Mouse (Mus musculus): ENCODE results near the gene Entpd7. TPM values are rescaled to one million over a fixed set of nuclear protein-coding genes. Genes with fewer than 3 reads are reported as not detected.

The Entpd7 gene
- total RNA-seq, 1 experiment = 11.4 TPM

DNA sequence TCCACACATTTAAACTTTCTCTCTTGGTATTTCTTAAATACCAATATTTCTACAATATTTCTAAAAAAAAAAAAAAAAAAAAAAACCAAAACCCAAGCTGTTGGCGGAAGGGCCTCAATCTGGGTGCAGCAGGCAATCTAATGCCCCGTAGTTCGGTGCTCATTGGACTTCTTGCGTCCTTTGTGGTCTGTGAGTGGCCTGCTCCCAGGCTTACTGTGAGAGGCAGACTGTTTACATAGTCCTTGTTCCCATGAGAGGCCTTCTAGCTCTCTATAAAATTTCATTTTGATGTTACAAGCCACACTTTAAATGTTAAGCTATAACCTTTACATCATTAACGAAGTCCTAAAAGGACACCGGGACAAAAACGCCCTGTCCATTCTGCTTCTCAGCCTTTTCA is 18.7 kb downstream of the Entpd7 start:
- DNase-seq (ENCODE audit: low read depth, low spot score) = no peak
- H3K36me3 ChIP-seq (ENCODE audit: control insufficient read depth, insufficient read depth, low read length, poor library complexity, severe bottlenecking) = no peaks in the 10 kb centered on the region; the same call in 1 of the 2 replicates
- no peaks in the 10 kb centered on the region for H3K9me3 ChIP-seq (ENCODE audit: control insufficient read depth, insufficient read depth, low read depth, low read length)
- TF ChIP-seq CHD2 (IDR thresholded peaks at IDR 0.05; ENCODE audit: low read depth, low read length) = no peak
- no peak for TF ChIP-seq ZNF384 (IDR thresholded peaks at IDR 0.05; ENCODE audit: low read depth, low read length)
- TF ChIP-seq HCFC1 (IDR thresholded peaks at IDR 0.05; ENCODE audit: borderline replicate concordance, insufficient read depth, low read length) = no peak
- no peak for TF ChIP-seq ZC3H11A (IDR thresholded peaks at IDR 0.05; ENCODE audit: borderline replicate concordance, low read depth, low read length)
- no peak for TF ChIP-seq MAFK (IDR thresholded peaks at IDR 0.05; ENCODE audit: insufficient read depth, low read depth, low read length)
- H3K4me1 ChIP-seq (ENCODE audit: control insufficient read depth in 2 of 2, insufficient read depth in 2 of 2, low read length in 2 of 2, poor library complexity in 1 of 2) = peaks cover 6 to 8% of the 10 kb centered on the region in 2 experiments
- no peak overlapping the region for H3K4me3 ChIP-seq (ENCODE audit: insufficient read depth in 1 of 2, low read depth in 1 of 2, low read length in 2 of 2, poor library complexity in 1 of 2, severe bottlenecking in 1 of 2)
- in situ Hi-C loops (cut with MboI; ENCODE audit: low sequenced_read_pairs in 2 of 2, unreplicated experiment in 2 of 2) = no loop called here
- H3K27ac ChIP-seq (ENCODE audit: insufficient read depth, low read depth, low read length, poor library complexity, severe bottlenecking) = no peak overlapping the region
- H3K9ac ChIP-seq (ENCODE audit: insufficient read depth, low read depth, low read length, poor library complexity, severe bottlenecking) = no peak overlapping the region

DNA sequence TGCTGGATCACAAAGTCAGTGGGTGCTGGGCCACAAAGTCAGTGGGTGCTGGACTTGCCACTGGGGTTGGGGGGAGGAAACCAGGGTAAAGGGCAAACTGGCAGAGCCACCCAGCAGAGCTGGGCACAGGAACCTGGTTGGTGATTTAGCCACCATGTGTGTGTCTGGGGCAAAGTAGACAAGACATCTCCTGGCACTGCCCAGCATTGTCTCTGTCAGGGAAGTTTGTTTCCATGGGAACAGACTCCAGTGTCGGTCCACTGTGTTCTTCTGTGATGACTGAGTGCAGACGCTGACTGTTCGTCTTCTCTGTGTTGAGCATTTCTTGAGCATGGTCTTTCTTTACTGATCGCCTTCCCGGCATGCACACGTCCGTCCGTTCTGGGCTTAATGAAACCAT is 19.8 kb downstream of the Entpd7 start:
- in situ Hi-C loops (cut with MboI; ENCODE audit: low sequenced_read_pairs in 2 of 2, unreplicated experiment in 2 of 2) = no loop called here
- no peak for TF ChIP-seq MAFK (IDR thresholded peaks at IDR 0.05; ENCODE audit: insufficient read depth, low read depth, low read length)
- H3K27ac ChIP-seq (ENCODE audit: insufficient read depth, low read depth, low read length, poor library complexity, severe bottlenecking) = no peak overlapping the region
- no peak overlapping the region for H3K9ac ChIP-seq (ENCODE audit: insufficient read depth, low read depth, low read length, poor library complexity, severe bottlenecking)
- no peaks in the 10 kb centered on the region; the same call in 1 of the 2 replicates for H3K36me3 ChIP-seq (ENCODE audit: control insufficient read depth, insufficient read depth, low read length, poor library complexity, severe bottlenecking)
- H3K4me3 ChIP-seq (ENCODE audit: insufficient read depth in 1 of 2, low read depth in 1 of 2, low read length in 2 of 2, poor library complexity in 1 of 2, severe bottlenecking in 1 of 2) = no peak overlapping the region
- H3K4me1 ChIP-seq (ENCODE audit: control insufficient read depth in 2 of 2, insufficient read depth in 2 of 2, low read length in 2 of 2, poor library complexity in 1 of 2) = peaks cover 6 to 8% of the 10 kb centered on the region in 2 experiments
- DNase-seq (ENCODE audit: low read depth, low spot score) = no peak
- no peaks in the 10 kb centered on the region for H3K9me3 ChIP-seq (ENCODE audit: control insufficient read depth, insufficient read depth, low read depth, low read length)

DNA sequence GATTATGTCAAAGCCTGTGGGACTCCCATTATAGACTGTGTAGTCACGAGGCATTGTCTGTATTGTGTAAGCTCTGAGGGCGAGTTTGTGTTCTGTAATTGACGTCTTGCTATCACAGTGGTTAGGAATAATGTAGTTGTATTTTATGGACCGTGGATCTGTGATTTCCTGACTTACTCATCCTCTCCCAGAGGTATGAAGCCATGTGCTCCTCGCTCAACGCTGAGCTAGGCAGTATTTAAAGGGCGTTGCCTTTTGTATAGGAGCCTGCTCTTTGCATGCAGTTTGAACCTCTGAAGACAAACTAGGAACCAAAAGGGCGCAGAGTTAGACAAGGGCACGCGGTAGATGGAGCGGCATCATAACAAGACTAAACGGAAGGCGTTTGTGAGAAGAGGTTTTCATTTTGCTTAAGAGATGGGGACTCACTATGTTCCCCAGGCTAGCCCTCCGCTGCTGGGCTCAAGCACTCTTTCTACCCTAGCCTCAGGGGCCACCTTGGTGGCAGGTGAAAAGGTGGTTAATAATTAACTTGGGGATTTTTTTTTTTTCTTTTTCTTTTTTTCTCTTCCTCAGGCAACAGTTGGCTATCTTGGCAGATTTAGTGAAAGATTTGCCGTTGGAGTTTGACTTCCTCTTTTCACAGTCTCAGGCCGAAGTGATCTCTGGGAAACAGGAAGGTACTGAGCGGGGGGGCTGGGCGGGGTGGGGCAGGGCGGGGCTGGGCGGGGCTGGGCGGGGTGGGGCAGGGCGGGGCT is 21.9 kb downstream of the Entpd7 start:
- in situ Hi-C loops (cut with MboI; ENCODE audit: low sequenced_read_pairs in 2 of 2, unreplicated experiment in 2 of 2) = no loop called here
- DNase-seq (ENCODE audit: low read depth, low spot score) = no peak
- H3K4me3 ChIP-seq (ENCODE audit: insufficient read depth in 1 of 2, low read depth in 1 of 2, low read length in 2 of 2, poor library complexity in 1 of 2, severe bottlenecking in 1 of 2) = peak overlapping the region in 1 of 2 experiments; percentile 57; a peak in 3 of 4 replicates
- no peaks in the 10 kb centered on the region for H3K9me3 ChIP-seq (ENCODE audit: control insufficient read depth, insufficient read depth, low read depth, low read length)
- H3K27ac ChIP-seq (ENCODE audit: insufficient read depth, low read depth, low read length, poor library complexity, severe bottlenecking) = no peak overlapping the region
- H3K9ac ChIP-seq (ENCODE audit: insufficient read depth, low read depth, low read length, poor library complexity, severe bottlenecking) = peak overlapping the region; percentile 20; the same call in 1 of the 2 replicates
- no peaks in the 10 kb centered on the region for H3K36me3 ChIP-seq (ENCODE audit: control insufficient read depth, insufficient read depth, low read length, poor library complexity, severe bottlenecking)
- TF ChIP-seq CHD2 (IDR thresholded peaks at IDR 0.05; ENCODE audit: low read depth, low read length) (no peak), ZC3H11A (IDR thresholded peaks at IDR 0.05; ENCODE audit: borderline replicate concordance, low read depth, low read length) (no peak), ZNF384 (IDR thresholded peaks at IDR 0.05; ENCODE audit: low read depth, low read length) (no peak)
- H3K4me1 ChIP-seq (ENCODE audit: control insufficient read depth in 2 of 2, insufficient read depth in 2 of 2, low read length in 2 of 2, poor library complexity in 1 of 2) = peaks cover 6 to 8% of the 10 kb centered on the region in 2 experiments

DNA sequence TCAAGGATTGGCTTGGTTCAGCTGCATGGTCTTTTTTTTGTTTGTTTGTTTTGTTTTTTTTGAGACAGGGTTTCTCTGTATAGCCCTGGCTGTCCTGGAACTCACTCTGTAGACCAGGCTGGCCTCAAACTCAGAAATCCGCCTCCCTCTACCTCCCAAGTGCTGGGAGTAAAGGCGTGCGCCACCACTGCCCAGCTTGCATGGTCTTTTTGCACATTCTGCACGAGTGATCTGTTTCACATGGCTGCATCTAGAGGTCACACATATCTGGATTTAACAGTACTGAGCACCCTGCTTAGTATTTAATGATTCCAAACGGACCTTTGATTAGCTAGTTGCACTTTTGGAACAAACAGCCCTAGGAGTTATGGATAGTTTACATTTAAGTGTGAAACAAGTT is 22.5 kb downstream of the Entpd7 start:
- Histone ChIP-seq H3K4me1 (ENCODE audit: control insufficient read depth in 2 of 2, insufficient read depth in 2 of 2, low read length in 2 of 2, poor library complexity in 1 of 2) (peaks cover 6 to 8% of the 10 kb centered on the region in 2 experiments), H3K9ac (ENCODE audit: insufficient read depth, low read depth, low read length, poor library complexity, severe bottlenecking) (no peak overlapping the region), H3K27ac (ENCODE audit: insufficient read depth, low read depth, low read length, poor library complexity, severe bottlenecking) (no peak overlapping the region), H3K36me3 (ENCODE audit: control insufficient read depth, insufficient read depth, low read length, poor library complexity, severe bottlenecking) (no peaks in the 10 kb centered on the region), H3K4me3 (ENCODE audit: insufficient read depth in 1 of 2, low read depth in 1 of 2, low read length in 2 of 2, poor library complexity in 1 of 2, severe bottlenecking in 1 of 2) (no peak overlapping the region), H3K9me3 (ENCODE audit: control insufficient read depth, insufficient read depth, low read depth, low read length) (no peaks in the 10 kb centered on the region)
- no peak for DNase-seq (ENCODE audit: low read depth, low spot score)
- in situ Hi-C loops (cut with MboI; ENCODE audit: low sequenced_read_pairs in 2 of 2, unreplicated experiment in 2 of 2) = no loop called here
- TF ChIP-seq HCFC1 (IDR thresholded peaks at IDR 0.05; ENCODE audit: borderline replicate concordance, insufficient read depth, low read length) (no peak), MAFK (IDR thresholded peaks at IDR 0.05; ENCODE audit: insufficient read depth, low read depth, low read length) (no peak), ZC3H11A (IDR thresholded peaks at IDR 0.05; ENCODE audit: borderline replicate concordance, low read depth, low read length) (no peak), ZNF384 (IDR thresholded peaks at IDR 0.05; ENCODE audit: low read depth, low read length) (no peak), CHD2 (IDR thresholded peaks at IDR 0.05; ENCODE audit: low read depth, low read length) (no peak)

DNA sequence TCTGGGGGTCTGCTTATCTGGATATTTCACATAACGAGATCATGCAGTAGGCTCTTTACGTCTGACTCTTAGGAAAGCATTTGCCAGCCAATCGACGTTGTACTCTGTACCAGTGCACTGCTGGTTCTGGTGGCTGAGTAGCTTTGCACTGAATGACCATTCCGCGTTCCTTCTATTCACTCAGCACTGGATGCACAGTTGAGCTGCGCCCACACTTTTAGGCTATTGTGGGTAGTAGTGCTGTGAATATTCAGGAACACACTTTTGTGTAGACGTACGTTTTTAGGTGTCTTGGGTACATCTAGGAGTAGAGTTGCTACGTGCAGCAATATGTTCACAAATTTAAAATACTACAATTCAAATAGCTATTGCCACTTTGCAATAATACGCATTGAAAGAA is 30.6 kb downstream of the Entpd7 start:
- in situ Hi-C loops (cut with MboI; ENCODE audit: low sequenced_read_pairs in 2 of 2, unreplicated experiment in 2 of 2) = no loop called here
- H3K36me3 ChIP-seq (ENCODE audit: control insufficient read depth, insufficient read depth, low read length, poor library complexity, severe bottlenecking) = no peaks in the 10 kb centered on the region; the same call in 1 of the 2 replicates

More for the DNA sequence above, 30.6 kb downstream of the Entpd7 start:
- Histone ChIP-seq H3K9me3 (ENCODE audit: control insufficient read depth, insufficient read depth, low read depth, low read length) (no peaks in the 10 kb centered on the region), H3K27ac (ENCODE audit: insufficient read depth, low read depth, low read length, poor library complexity, severe bottlenecking) (no peak overlapping the region), H3K9ac (ENCODE audit: insufficient read depth, low read depth, low read length, poor library complexity, severe bottlenecking) (no peak overlapping the region), H3K4me1 (ENCODE audit: control insufficient read depth in 2 of 2, insufficient read depth in 2 of 2, low read length in 2 of 2, poor library complexity in 1 of 2) (no peaks in the 10 kb centered on the region), H3K4me3 (ENCODE audit: insufficient read depth in 1 of 2, low read depth in 1 of 2, low read length in 2 of 2, poor library complexity in 1 of 2, severe bottlenecking in 1 of 2) (no peak overlapping the region)
- TF ChIP-seq HCFC1 (IDR thresholded peaks at IDR 0.05; ENCODE audit: borderline replicate concordance, insufficient read depth, low read length) = no peak
- no peak for TF ChIP-seq CHD2 (IDR thresholded peaks at IDR 0.05; ENCODE audit: low read depth, low read length)
- no peak for TF ChIP-seq MAFK (IDR thresholded peaks at IDR 0.05; ENCODE audit: insufficient read depth, low read depth, low read length)
- TF ChIP-seq ZC3H11A (IDR thresholded peaks at IDR 0.05; ENCODE audit: borderline replicate concordance, low read depth, low read length) = no peak
- TF ChIP-seq ZNF384 (IDR thresholded peaks at IDR 0.05; ENCODE audit: low read depth, low read length) = no peak
- DNase-seq (ENCODE audit: low read depth, low spot score) = no peak
